ENCODE assay signal across 8 mouse cellular contexts in the genomic region with DNA sequence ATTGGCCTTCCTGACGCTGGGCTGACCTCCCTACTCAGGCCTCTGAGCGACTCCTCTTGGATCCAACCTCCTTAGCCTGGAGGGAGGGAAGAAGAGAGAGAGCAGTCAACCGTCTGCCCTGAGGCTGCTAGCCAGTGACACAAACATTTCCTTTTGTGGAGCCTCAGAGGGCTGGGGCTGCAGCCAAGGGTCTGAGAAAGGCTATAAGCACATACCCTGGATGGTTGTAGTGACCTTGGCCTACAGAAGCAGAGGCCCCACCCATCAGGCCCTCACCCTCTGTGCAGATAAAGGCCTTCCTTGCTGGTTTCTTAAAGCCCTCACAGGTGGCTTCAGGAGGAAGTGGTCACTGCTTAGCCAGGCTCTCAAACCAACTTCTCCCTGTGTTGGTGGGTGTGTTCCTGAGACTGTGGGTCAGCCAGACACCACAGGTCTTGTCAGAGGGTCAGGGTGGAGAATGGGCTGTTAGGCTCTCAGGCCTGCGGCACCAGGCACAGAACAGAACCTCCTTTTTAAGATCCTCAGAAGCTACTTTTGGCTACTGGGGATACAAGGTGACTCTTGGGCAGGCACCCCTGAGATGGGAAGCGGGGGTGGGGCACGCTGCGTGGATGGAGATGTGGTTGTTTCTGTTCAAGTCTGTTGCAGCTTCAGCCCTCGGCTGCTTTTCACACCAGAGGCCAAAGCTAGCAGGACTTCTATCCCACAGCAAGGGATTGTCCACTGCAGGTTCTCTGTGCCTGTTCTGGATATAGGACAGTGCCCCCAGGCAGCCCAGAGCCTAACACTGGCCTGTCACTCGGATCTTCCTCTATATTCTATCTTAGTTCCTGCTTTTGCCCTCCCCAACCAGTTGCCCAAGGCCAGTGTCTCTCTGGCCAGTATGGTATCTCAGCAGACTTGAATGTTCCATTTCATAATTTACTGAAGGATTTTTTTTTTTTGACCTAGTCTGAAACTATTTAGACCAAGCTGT. TPM values are rescaled to one million over a fixed set of nuclear protein-coding genes. Genes with fewer than 3 reads are reported as not detected.
DNase-seq lines count a peak whose midpoint lies in the region; ATAC-seq lines count a peak whose summit lies in the region.

No protein-coding gene starts in this region.

- no peak overlapping the region for H3K9ac ChIP-seq in midbrain, embryonic 16.5 days (ENCODE audit: low read depth, low read length)

- H3K27ac ChIP-seq in midbrain, embryonic 16.5 days (ENCODE audit: low read length): peak overlapping the region; percentile 60

- peak; percentile 52 for DNase-seq in adrenal gland, adult 2 months
- DNase-seq in adrenal gland, postnatal 36 days: no peak
- DNase-seq in ZHBTc4 (ENCODE audit: low read depth, low spot score) (peak; percentile 90), liver (peak; percentile 67)
- no peak for DNase-seq in embryo, embryonic 9.5 days (ENCODE audit: extremely low spot score)
- DNase-seq in frontal cortex, adult 2 months (ENCODE audit: extremely low spot score in 1 of 2, low spot score in 1 of 2): no peak

- no peak overlapping the region for H3K4me2 ChIP-seq in midbrain, embryonic 16.5 days (ENCODE audit: low read length)

- ATAC-seq in hematopoietic stem cell, adult 5-6 weeks (replicated peaks in 1 of 2; ENCODE audit: insufficient read depth in 1 of 2, low FRiP score in 2 of 2, low TSS enrichment in 1 of 2, low read depth in 1 of 2, poor library complexity in 2 of 2, severe bottlenecking in 2 of 2): peak; percentile 54 to 57
- no peak for ATAC-seq in midbrain, embryonic 16.5 days

- peaks cover 7% of the 10 kb centered on the region for H3K4me1 ChIP-seq in midbrain, embryonic 16.5 days (ENCODE audit: control insufficient read depth, insufficient read depth, low read length)

- H3K9me3 ChIP-seq in midbrain, embryonic 16.5 days (replicated peaks; ENCODE audit: control insufficient read depth, low read length, poor library complexity, severe bottlenecking): no peaks in the 10 kb centered on the region

- no peaks in the 10 kb centered on the region for H3K36me3 ChIP-seq in midbrain, embryonic 16.5 days (ENCODE audit: control insufficient read depth, insufficient read depth, low read length)

- WGBS in midbrain, embryonic 16.5 days: 75% methylated on average over 9 of the region's 9 CpGs

- H3K4me3 ChIP-seq in midbrain, embryonic 16.5 days (ENCODE audit: low read depth, low read length): no peak overlapping the region

- no peaks in the 10 kb centered on the region for H3K27me3 ChIP-seq in midbrain, embryonic 16.5 days (ENCODE audit: control insufficient read depth, insufficient read depth, low read depth, low read length)

RNA-seq across cellular contexts. Expression of a gene that starts 34.1 kb away (rescaled TPM):
- 100 to 1,000 TPM; 538 to 582 TPM for total RNA-seq in adrenal gland, adult 2 months (2021)
- polyA plus RNA-seq in adrenal gland, adult 2 months (2012; rRNA removed): 728 and 947 TPM in 2 replicates
- total RNA-seq in adrenal gland, postnatal 36 days (2021): 100 to 1,000 TPM; 546 to 552 TPM
- total RNA-seq in hematopoietic stem cell, adult 5-6 weeks (2017): 5,153 and 6,011 TPM in 2 replicates
- polyA plus RNA-seq in midbrain, embryonic 16.5 days (2015; fragmentation: Nextera tagmentation; extraction: Ambion mirVana): 1,375 and 1,671 TPM in 2 replicates
- polyA plus RNA-seq in frontal cortex, adult 2 months (2012; rRNA removed): 707 and 751 TPM in 2 replicates

Comparison
In these comparisons a context has a peak if more than half of its experiments do, and no peak if none do; other contexts are left out.
1. DNase-seq: peak in adrenal gland, adult 2 months (single experiment), ZHBTc4 (single experiment) and liver (single experiment); none in adrenal gland, postnatal 36 days (0 of 2), embryo, embryonic 9.5 days (single experiment) and frontal cortex, adult 2 months (0 of 2).